Mouse (Mus musculus): ENCODE data around the gene Spata18. TPM values are rescaled to one million over a fixed set of nuclear protein-coding genes. Genes with fewer than 3 reads are reported as not detected.

The Spata18 gene
- total RNA-seq, 2 experiments from 2014 or later = 0.14 to 0.27 TPM

GRCm38 (mm10) chr5:73716941-73717340 lies 65.8 kb downstream of the Spata18 start:
- DNase-seq = no peak

GRCm38 (mm10) chr5:73721682-73722282 lies 70.6 kb downstream of the Spata18 start:
- no peak for DNase-seq

DNA sequence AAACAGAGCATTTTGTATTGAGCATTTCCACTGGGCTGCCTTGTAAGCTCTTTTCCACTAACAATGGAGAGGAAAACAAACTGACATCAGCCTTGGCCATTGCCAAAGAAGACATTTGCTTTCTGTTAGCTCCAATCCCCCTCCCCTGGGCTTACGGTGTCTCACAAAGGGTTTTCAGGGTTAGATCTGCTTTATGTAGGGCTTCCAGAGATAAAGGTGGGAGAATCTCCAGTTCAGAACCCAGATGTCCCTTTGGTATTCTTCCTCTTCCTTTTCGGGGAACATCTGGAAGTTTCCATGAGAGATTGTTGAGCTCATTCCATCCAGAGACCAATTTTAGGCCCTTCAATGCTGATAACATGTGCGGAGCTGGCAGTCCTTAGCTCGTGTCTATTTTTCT lies 74.8 kb downstream of the Spata18 start:
- DNase-seq = no peak

GRCm38 (mm10) chr5:73728651-73729050 lies 77.5 kb downstream of the Spata18 start:
- no peak for DNase-seq

Other genes with a start within 250 kb of the Spata18 start
- not detected for gene Cwh43, start 245.3 kb upstream of the Spata18 start, total RNA-seq (2021)
- gene Dcun1d4, start 170.4 kb upstream of the Spata18 start, total RNA-seq (2021) = 10 to 100 TPM in 1 of 2 experiments, 1 to 10 TPM in 1; 8.7 to 12.0 TPM
- not detected for gene Lrrc66, start 18.9 kb upstream of the Spata18 start, total RNA-seq (2021)
- 100 to 1,000 TPM; 105 to 106 TPM for gene Sgcb, start 3.6 kb upstream of the Spata18 start, total RNA-seq (2021)